Mouse (Mus musculus) thymus, adult 18-20 months (tissue): ENCODE data around the gene Phf12.

Source experiments
- DNase-seq, 2 experiments: peaks; one replicate each; pipeline ENCODE4 v3.0.0; 2022; ENCODE audit warnings: mixed read lengths in 2 of 2

The Phf12 gene

DNA sequence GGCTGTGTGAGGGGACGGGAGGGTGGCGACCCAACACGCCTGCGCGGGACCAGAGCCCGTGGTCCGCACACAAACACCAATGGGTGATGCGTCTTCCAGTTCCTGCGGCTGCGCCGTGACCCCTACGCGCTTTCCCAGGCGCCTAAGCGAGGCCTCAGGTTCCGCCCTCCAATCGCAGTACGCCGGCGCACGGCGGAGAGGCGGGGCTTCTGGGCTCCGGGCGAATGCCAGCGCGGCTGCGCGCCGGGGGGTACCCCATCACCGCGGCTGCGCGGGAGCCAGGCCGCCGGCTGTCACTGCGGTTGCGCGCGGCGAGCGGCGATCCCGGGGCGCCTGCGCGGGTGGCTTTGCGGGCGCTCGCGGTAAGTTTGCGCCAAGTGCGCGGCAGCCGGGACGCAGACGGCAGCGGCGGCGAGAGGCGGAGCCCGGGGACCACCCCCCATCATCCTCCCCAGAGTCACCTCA is at the start of gene Phf12:
TSS of gene Phf12 (plus strand) at position 314 of the 465 bp plus-strand sequence.
- DNase-seq = peak; percentile 100

DNA sequence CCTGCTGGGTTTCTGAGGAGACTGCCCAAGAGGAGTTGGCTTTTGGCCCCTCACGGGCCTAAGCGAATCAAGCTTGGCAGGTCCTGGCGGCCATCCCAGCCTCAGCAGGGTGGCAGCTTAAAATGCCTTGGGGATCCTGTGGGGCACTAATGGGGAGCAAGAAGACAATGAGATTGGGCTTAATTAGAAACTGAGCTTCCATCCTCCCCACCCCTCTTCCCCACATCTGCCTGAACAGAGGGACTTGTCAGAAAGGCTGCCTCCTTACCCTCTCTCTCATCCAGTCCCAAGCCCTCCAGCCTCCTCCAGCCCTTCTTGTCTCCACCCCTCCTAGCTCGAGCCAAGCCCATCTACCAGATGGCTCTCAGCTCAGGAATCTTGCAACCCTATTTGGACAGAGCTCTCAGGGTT is 48.4 kb upstream of the Phf12 start:
- no peak for DNase-seq

- no peak for DNase-seq
These were observed 47.8 kb upstream of the Phf12 start for GRCm38 (mm10) chr11:77934568-77935311.

GRCm38 (mm10) chr11:77936846-77937245 is 45.7 kb upstream of the Phf12 start:
- DNase-seq = no peak

DNA sequence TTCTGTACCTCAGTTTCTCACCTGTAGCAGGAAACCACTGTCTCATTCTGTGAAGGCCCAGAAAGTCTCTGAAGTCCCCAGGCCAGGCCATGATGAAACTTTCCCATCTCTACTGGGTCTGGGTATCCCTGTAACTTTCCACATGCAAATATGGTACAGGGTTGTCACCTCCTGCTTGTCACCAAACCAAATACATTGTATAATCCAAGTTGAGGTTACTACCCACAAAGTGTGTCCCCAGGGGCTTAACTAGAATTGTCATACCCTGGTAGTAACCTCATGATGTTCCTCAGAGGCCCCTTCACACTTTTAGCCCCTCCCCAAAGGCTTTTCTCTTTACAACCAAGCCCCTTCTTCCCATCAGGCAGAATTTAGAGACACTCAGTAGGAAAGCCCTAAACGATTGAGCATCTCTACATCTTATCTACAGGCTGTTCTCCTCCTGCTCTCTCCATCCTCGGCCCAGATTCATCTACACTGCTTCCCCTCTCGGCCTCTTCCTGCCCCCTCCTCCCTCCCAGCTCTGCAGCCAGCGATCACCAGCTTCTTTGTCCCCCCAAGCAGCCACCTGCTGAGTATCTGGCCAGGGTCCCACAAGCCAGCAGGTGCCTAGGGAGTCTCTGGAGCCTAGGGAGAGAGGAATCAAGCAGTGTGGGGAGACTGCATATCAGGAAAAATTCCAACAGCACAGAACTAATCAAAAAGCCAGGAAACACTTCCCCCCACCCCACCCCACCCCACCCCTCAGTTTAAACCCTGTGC is 44.7 kb upstream of the Phf12 start:
- no peak for DNase-seq

GRCm38 (mm10) chr11:77942230-77942629 is 40.3 kb upstream of the Phf12 start:
- no peak for DNase-seq

GRCm38 (mm10) chr11:77947860-77948259 is 34.7 kb upstream of the Phf12 start:
- no peak for DNase-seq

- DNase-seq = no peak
These were observed 32.3 kb upstream of the Phf12 start for GRCm38 (mm10) chr11:77950125-77950685.

GRCm38 (mm10) chr11:77950797-77951228 is 31.7 kb upstream of the Phf12 start:
- no peak for DNase-seq

DNA sequence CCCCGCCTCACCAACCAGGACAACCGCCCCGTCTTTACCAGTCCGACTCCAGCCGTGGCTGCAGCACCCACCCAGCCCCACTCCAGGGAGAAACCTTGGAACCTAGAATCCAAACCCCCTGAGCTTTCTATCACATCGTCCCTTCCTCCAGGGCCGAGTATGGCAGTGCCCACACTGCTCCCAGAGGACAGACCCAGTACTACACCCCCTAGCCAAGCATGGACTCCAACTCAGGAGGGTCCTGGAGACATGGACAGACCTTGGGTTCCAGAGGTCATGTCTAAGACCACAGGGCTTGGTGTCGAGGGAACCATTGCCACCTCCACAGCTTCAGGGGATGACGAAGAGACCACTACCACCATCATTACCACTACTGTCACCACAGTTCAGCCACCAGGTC is 28.9 kb upstream of the Phf12 start:
- no peak for DNase-seq

DNA sequence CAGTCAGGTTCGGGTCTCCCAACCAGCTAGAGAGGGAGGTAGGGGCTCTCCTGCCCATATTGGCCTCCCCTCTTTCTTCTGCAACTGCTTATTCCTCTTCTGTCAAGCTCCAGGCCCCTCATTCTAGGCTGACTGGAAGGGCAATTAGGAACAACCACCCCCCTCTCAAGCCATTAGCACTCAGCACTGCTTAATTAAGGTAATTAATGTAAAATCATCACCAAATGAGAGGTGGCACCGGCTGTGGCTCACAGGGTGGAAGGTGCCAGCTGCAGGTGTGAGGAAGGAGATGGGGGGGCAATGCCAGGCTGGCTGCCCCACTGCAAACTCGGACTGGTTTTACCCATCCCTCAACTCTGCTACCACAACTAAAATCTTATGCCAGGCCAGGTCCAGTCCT is 26.1 kb upstream of the Phf12 start:
- DNase-seq = no peak

- DNase-seq = no peak
These were observed 24.3 kb upstream of the Phf12 start for GRCm38 (mm10) chr11:77958268-77958667.

DNA sequence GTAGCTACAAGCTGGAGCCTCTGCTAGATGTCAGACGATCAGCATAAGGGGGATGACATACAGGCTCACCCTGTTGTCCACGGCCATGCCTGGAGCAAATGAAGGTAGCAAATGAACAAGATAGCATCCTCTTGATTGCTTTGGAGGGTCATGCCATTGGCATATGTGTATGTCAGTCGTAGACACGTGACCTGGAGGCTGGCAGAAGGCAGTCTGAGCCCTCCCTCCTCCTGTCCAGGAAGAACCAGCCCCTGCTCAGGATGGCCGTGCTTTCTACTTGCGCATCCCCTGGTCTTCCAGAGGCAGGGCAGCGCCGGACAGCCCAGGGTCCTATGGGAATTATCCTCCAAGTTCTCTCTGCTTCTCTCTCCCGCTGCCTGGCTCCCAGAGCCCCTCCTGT is 23.6 kb upstream of the Phf12 start:
- DNase-seq = no peak

DNA sequence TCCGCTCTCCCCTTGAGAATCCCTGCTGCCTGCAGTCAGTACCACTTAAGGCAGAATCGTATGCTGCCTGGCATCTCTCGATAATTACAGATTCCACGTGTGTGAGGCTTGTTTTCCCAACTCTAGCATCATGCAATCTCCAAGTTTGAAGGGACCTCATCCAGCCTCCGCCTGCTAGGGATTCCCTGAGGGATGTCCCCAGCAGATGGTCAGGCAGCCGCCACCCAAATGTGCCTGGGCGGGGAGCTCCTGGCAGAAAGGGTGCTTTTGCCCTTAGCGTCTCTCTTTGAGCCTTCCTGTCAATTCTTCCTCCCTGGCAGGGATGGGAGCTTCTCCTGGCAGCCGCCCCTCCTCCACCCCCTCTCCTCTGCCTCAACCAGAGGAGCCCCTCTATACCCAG is 22.4 kb upstream of the Phf12 start:
- no peak for DNase-seq

DNA sequence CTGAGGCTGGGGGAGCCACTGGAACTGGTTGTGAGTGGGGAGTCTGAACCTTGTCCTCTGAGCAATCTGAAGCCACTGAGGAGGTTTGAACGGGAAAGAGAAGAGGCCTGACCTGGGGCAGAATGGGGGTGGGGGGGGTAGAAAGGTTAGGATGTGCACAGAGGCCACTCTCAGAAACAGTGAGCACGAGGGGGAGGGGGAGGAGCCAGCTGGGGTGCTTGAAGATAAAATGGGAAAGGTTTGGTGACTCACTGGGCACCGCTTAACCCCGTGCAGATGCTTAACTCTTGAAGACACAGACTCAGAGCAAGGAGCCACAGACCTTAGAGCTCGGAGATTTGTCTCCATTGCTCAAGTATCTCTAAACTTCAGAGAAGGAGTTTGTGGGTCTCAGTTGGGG is 21.7 kb upstream of the Phf12 start:
- no peak for DNase-seq

DNA sequence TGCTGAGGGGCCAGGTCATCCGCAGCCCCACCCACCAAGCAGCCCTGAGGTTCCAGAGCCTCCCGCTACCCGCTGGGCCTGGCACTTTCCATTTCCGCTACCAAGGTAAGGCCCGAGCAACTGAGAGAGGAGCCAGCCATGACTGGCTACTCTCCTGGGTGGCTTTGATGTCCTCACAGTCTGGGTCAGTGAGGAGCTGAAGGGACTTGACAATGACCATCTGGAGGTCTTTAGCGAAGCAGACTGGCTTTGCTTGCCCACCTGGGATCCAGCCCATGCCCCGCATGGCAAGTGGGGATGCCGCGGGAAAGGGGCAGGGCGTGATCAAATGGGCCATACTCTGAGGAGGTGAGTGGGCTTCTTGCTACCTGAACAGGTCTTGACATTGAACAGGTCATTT is 19.6 kb upstream of the Phf12 start:
- DNase-seq = no peak

DNA sequence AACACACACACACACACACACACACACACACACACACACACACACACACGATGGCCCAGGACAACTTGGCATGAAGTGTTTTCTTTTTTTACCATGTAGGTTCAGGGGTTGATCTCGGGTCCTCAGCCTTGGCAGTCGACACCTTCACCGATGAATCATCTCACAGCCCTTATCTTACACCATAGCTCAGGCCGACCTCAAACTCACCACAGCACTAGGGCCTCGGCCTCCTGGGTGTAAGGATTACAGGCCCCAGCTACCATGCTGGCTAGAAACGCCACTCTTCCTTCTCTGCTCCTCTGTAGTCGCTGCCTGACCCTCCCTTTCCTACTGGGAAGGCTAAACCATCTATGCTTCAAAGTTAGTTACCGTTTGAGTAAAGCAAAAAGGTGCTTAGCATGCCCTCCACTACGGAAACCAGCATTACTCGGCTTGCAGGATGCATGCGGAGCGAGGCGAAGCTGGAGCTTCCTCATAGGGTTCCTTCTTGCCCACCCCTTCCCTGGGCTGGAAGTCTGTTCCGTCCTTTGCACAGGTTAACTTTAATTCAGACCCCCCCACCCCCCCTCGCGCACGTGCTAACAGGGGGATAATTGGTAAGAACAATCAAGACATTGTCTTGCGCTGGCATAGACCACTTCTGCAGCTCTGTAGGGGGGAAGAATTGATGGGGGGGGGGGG is 18.0 kb upstream of the Phf12 start:
- DNase-seq = no peak

GRCm38 (mm10) chr11:77965101-77966036 is 17.2 kb upstream of the Phf12 start:
- no peak for DNase-seq

DNA sequence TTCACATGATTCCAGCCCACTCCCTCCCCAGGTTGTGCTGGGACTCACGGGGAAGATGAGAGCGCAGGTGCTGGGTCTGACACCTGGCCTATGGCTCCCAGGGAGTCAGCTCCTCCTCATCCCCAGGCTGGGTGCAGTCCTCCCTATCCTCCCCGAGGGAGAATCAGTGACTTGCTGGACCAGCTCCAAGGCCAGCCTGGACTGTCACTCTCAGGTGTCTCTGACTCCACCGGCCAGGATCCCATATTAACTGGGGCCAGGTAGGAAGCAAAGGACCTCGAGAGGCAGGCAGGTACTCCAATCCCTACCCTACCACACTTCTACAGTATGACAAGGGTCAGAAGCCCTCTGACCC is 16.5 kb upstream of the Phf12 start:
- no peak for DNase-seq

- DNase-seq = peak in 1 of 2 experiments; percentile 28
These were observed 15.4 kb upstream of the Phf12 start for GRCm38 (mm10) chr11:77967114-77967513.

- DNase-seq = no peak
These were observed 13.8 kb upstream of the Phf12 start for GRCm38 (mm10) chr11:77968786-77969185.

- DNase-seq = no peak
These were observed 11.8 kb upstream of the Phf12 start for GRCm38 (mm10) chr11:77970718-77971117.
